ENCODE assay signal across 32 mouse cellular contexts in the genomic region with DNA sequence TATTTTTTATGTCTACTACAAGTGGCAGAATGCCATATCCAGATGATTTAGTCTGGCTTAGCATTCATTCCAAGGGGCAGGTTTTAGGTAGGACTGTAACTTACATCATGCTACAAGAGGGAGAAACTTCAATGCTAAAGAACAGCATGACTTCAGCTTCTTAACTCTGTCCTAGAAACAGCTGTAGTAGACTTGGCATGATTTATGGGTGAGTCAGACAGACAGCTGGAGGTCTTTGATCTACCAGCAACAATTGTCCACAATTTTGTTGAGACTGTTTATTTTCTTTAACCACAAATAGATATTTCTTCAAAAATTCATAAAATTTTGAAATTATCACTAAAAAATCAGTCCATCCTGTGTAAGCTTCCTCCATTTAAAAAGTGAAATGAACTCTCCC.
"Had no signal": no experiment of that assay in that cellular context is flagged by ENCODE, and none has a peak within 500 bp of the region (broad histone marks: within the 10 kb centered on the region; RNA-seq: fewer than 3 reads in every experiment).

No protein-coding gene starts in this region.

- ATAC-seq: liver, embryonic 12.5 days; liver, postnatal 0 days; lung, postnatal 0 days; midbrain, embryonic 13.5 days; midbrain, embryonic 15.5 days; midbrain, embryonic 16.5 days had no signal

- H3K9me3 ChIP-seq: limb, embryonic 10.5 days; limb, embryonic 12.5 days; limb, embryonic 13.5 days; limb, embryonic 15.5 days; liver, embryonic 12.5 days; liver, embryonic 13.5 days; liver, embryonic 15.5 days; lung, embryonic 15.5 days; megakaryocyte, embryonic 14.5 days; midbrain, embryonic 10.5 days; midbrain, embryonic 12.5 days; midbrain, embryonic 13.5 days; midbrain, embryonic 15.5 days; neural tube, embryonic 12.5 days; neural tube, embryonic 13.5 days had no signal

- H3K4me2 ChIP-seq: limb, embryonic 12.5 days; limb, embryonic 13.5 days; limb, embryonic 15.5 days; liver, embryonic 11.5 days; liver, embryonic 12.5 days; liver, embryonic 13.5 days; liver, embryonic 15.5 days; lung, embryonic 14.5 days; lung, embryonic 15.5 days; midbrain, embryonic 11.5 days; midbrain, embryonic 12.5 days; midbrain, embryonic 13.5 days; midbrain, embryonic 15.5 days; neural tube, embryonic 12.5 days; neural tube, embryonic 13.5 days had no signal

- H3K27ac ChIP-seq: limb, embryonic 10.5 days; limb, embryonic 12.5 days; limb, embryonic 13.5 days; limb, embryonic 15.5 days; liver, embryonic 12.5 days; liver, embryonic 13.5 days; liver, embryonic 14.5 days; liver, embryonic 15.5 days; lung, embryonic 15.5 days; macrophage; midbrain, embryonic 10.5 days; midbrain, embryonic 12.5 days; midbrain, embryonic 13.5 days; midbrain, embryonic 15.5 days; neural tube, embryonic 12.5 days; neural tube, embryonic 13.5 days had no signal

- H3K27me3 ChIP-seq: limb, embryonic 12.5 days; limb, embryonic 13.5 days; limb, embryonic 15.5 days; liver, embryonic 12.5 days; liver, embryonic 13.5 days; liver, embryonic 15.5 days; lung, embryonic 15.5 days; megakaryocyte, embryonic 14.5 days; midbrain, embryonic 12.5 days; midbrain, embryonic 13.5 days; midbrain, embryonic 15.5 days; neural tube, embryonic 12.5 days; neural tube, embryonic 13.5 days had no signal

- H3K4me3 ChIP-seq: limb, embryonic 10.5 days; limb, embryonic 12.5 days; limb, embryonic 13.5 days; limb, embryonic 15.5 days; liver, embryonic 12.5 days; liver, embryonic 13.5 days; liver, embryonic 15.5 days; lung, embryonic 15.5 days; megakaryocyte, embryonic 14.5 days; midbrain, embryonic 10.5 days; midbrain, embryonic 12.5 days; midbrain, embryonic 13.5 days; midbrain, embryonic 15.5 days; neural tube, embryonic 12.5 days; neural tube, embryonic 13.5 days had no signal

- H3K36me3 ChIP-seq: limb, embryonic 10.5 days; limb, embryonic 12.5 days; limb, embryonic 13.5 days; limb, embryonic 15.5 days; liver, embryonic 12.5 days; liver, embryonic 13.5 days; liver, embryonic 15.5 days; lung, embryonic 15.5 days; midbrain, embryonic 10.5 days; midbrain, embryonic 12.5 days; midbrain, embryonic 13.5 days; midbrain, embryonic 15.5 days; neural tube, embryonic 12.5 days; neural tube, embryonic 13.5 days had no signal

- DNase-seq: left cerebral cortex, postnatal 4 days; liver; liver, embryonic 13.5 days; liver, postnatal 0 days; lung, adult 18-20 months; lung, adult 2 months; lung, embryonic 14.5 days; lung, postnatal 10 days; lung, postnatal 14 days; lung, postnatal 36 days; lung, postnatal 4 days; midbrain, embryonic 14.5 days had no signal

- H3K4me1 ChIP-seq: limb, embryonic 10.5 days; limb, embryonic 12.5 days; limb, embryonic 13.5 days; limb, embryonic 15.5 days; liver, embryonic 12.5 days; liver, embryonic 13.5 days; liver, embryonic 15.5 days; lung, embryonic 15.5 days; megakaryocyte, embryonic 14.5 days; midbrain, embryonic 10.5 days; midbrain, embryonic 12.5 days; midbrain, embryonic 13.5 days; midbrain, embryonic 15.5 days; neural tube, embryonic 12.5 days; neural tube, embryonic 13.5 days had no signal

- H3K9ac ChIP-seq: limb, embryonic 12.5 days; limb, embryonic 13.5 days; limb, embryonic 15.5 days; liver, embryonic 12.5 days; liver, embryonic 13.5 days; liver, embryonic 14.5 days; liver, embryonic 15.5 days; liver, postnatal 0 days; lung, embryonic 14.5 days; lung, embryonic 15.5 days; midbrain, embryonic 12.5 days; midbrain, embryonic 13.5 days; midbrain, embryonic 15.5 days; neural tube, embryonic 12.5 days; neural tube, embryonic 13.5 days had no signal
